Mouse (Mus musculus): ENCODE results near the gene Dmwd. TPM values are rescaled to one million over a fixed set of nuclear protein-coding genes. Genes with fewer than 3 reads are reported as not detected.

Gene Dmwd
- polyA plus RNA-seq (2015; fragmentation: Nextera tagmentation; extraction: Ambion mirVana), result 5.5 and 7.2 TPM in 2 replicates

GRCm38 (mm10) chr7:19075723-19076585 lies at the start of gene Dmwd:
TSS of gene Dmwd (plus strand) at chr7:19076227.

GRCm38 (mm10) chr7:19054047-19054776 lies 21.8 kb upstream of the Dmwd start, which contains the start of gene Rsph6a:
TSS of gene Rsph6a (plus strand) at chr7:19054690.

GRCm38 (mm10) chr7:19083701-19084100 lies 7.7 kb downstream of the Dmwd start, which contains the start of gene Dmpk:
TSS of gene Dmpk (plus strand) at chr7:19083849.

GRCm38 (mm10) chr7:19094471-19094825 lies 18.4 kb downstream of the Dmwd start, which contains the start of gene Six5:
TSS of gene Six5 (plus strand) at chr7:19094594.

GRCm38 (mm10) chr7:19118028-19118771 lies 42.2 kb downstream of the Dmwd start, which contains the start of gene Gm4969:
TSS of gene Gm4969 (minus strand) at chr7:19118368.

GRCm38 (mm10) chr7:19119631-19120429 lies 43.8 kb downstream of the Dmwd start, which contains the start of gene Fbxo46:
TSS of gene Fbxo46 (plus strand) at chr7:19119859.

Other genes with a start within 250 kb of the Dmwd start
- 0.60 and 0.80 TPM in 2 replicates for gene Mill2, start 236.3 kb upstream of the Dmwd start, polyA plus RNA-seq (2015; fragmentation: Nextera tagmentation; extraction: Ambion mirVana)
- gene Pglyrp1, start 204.9 kb upstream of the Dmwd start, polyA plus RNA-seq (2015; fragmentation: Nextera tagmentation; extraction: Ambion mirVana), result 247 and 352 TPM in 2 replicates
- 12.5 and 14.3 TPM in 2 replicates for gene Ccdc61, start 165.8 kb upstream of the Dmwd start, polyA plus RNA-seq (2015; fragmentation: Nextera tagmentation; extraction: Ambion mirVana)
- 0.31 and 0.36 TPM in 2 replicates for gene Nova2, start 150.3 kb upstream of the Dmwd start, polyA plus RNA-seq (2015; fragmentation: Nextera tagmentation; extraction: Ambion mirVana)
- gene Nanos2, start 88.8 kb upstream of the Dmwd start, polyA plus RNA-seq (2015; fragmentation: Nextera tagmentation; extraction: Ambion mirVana), result not detected in 2 replicates
- 1.1 and 1.4 TPM in 2 replicates for gene Mypop, start 85.0 kb upstream of the Dmwd start, polyA plus RNA-seq (2015; fragmentation: Nextera tagmentation; extraction: Ambion mirVana)
- 7.4 and 8.6 TPM in 2 replicates for gene Irf2bp1, start 72.2 kb upstream of the Dmwd start, polyA plus RNA-seq (2015; fragmentation: Nextera tagmentation; extraction: Ambion mirVana)
- gene Foxa3, start 52.7 kb upstream of the Dmwd start, polyA plus RNA-seq (2015; fragmentation: Nextera tagmentation; extraction: Ambion mirVana), result 0.15 and 0.19 TPM in 2 replicates
- gene Sympk, start 51.9 kb upstream of the Dmwd start, polyA plus RNA-seq (2015; fragmentation: Nextera tagmentation; extraction: Ambion mirVana), result 11.2 and 11.7 TPM in 2 replicates
- gene Rsph6a, start 21.5 kb upstream of the Dmwd start, polyA plus RNA-seq (2015; fragmentation: Nextera tagmentation; extraction: Ambion mirVana), result not detected in 2 replicates
- gene Dmpk, start 7.6 kb downstream of the Dmwd start, polyA plus RNA-seq (2015; fragmentation: Nextera tagmentation; extraction: Ambion mirVana), result 9.4 and 11.5 TPM in 2 replicates
- 1.4 and 2.4 TPM in 2 replicates for gene Six5, start 18.4 kb downstream of the Dmwd start, polyA plus RNA-seq (2015; fragmentation: Nextera tagmentation; extraction: Ambion mirVana)
- 0.25 and 0.51 TPM in 2 replicates for gene Gm4969, start 42.1 kb downstream of the Dmwd start, polyA plus RNA-seq (2015; fragmentation: Nextera tagmentation; extraction: Ambion mirVana)
- gene Fbxo46, start 43.6 kb downstream of the Dmwd start, polyA plus RNA-seq (2015; fragmentation: Nextera tagmentation; extraction: Ambion mirVana), result 7.2 and 8.3 TPM in 2 replicates
- 6.5 and 7.0 TPM in 2 replicates for gene Qpctl, start 73.1 kb downstream of the Dmwd start, polyA plus RNA-seq (2015; fragmentation: Nextera tagmentation; extraction: Ambion mirVana)
- gene Snrpd2, start 73.5 kb downstream of the Dmwd start, polyA plus RNA-seq (2015; fragmentation: Nextera tagmentation; extraction: Ambion mirVana), result 84.5 and 92.5 TPM in 2 replicates
- 0.04 and 0.06 TPM in 2 replicates for gene Gipr, start 89.9 kb downstream of the Dmwd start, polyA plus RNA-seq (2015; fragmentation: Nextera tagmentation; extraction: Ambion mirVana)
- 3.9 and 5.1 TPM in 2 replicates for gene Eml2, start 100.2 kb downstream of the Dmwd start, polyA plus RNA-seq (2015; fragmentation: Nextera tagmentation; extraction: Ambion mirVana)
- 0.59 and 0.81 TPM in 2 replicates for gene Gpr4, start 136.3 kb downstream of the Dmwd start, polyA plus RNA-seq (2015; fragmentation: Nextera tagmentation; extraction: Ambion mirVana)
- 14.7 and 14.8 TPM in 2 replicates for gene Opa3, start 152.1 kb downstream of the Dmwd start, polyA plus RNA-seq (2015; fragmentation: Nextera tagmentation; extraction: Ambion mirVana)
- gene Vasp, start 195.6 kb downstream of the Dmwd start, polyA plus RNA-seq (2015; fragmentation: Nextera tagmentation; extraction: Ambion mirVana), result 71.2 and 86.4 TPM in 2 replicates
- gene Ppm1n, start 203.8 kb downstream of the Dmwd start, polyA plus RNA-seq (2015; fragmentation: Nextera tagmentation; extraction: Ambion mirVana), result 0.18 and 0.19 TPM in 2 replicates
- 4.2 and 4.7 TPM in 2 replicates for gene Rtn2, start 206.4 kb downstream of the Dmwd start, polyA plus RNA-seq (2015; fragmentation: Nextera tagmentation; extraction: Ambion mirVana)
- gene Fosb, start 233.8 kb downstream of the Dmwd start, polyA plus RNA-seq (2015; fragmentation: Nextera tagmentation; extraction: Ambion mirVana), result 0.07 TPM in 1 of 2 replicates, not detected in the other

All from spleen, postnatal 0 days (tissue).